Mouse (Mus musculus) cerebellum, adult 2 months (tissue): ENCODE measurements around the gene Olfr556.

Source experiments
- CTCF ChIP-seq: fragments of 200-500 bp; IDR thresholded peaks from 2 replicates; pipeline ENCODE4 v1.5.1; 2011; ENCODE audit warnings: low read depth, mild to moderate bottlenecking, control low read depth, low read length, moderate library complexity, borderline replicate concordance; ENCODE audit not compliant: insufficient read depth
- POLR2A ChIP-seq: fragments of 200-500 bp; IDR thresholded peaks from 2 replicates; pipeline ENCODE4 v1.6.1; 2011; ENCODE audit warnings: low read length, control low read depth, borderline replicate concordance; ENCODE audit not compliant: insufficient read depth

DNA sequence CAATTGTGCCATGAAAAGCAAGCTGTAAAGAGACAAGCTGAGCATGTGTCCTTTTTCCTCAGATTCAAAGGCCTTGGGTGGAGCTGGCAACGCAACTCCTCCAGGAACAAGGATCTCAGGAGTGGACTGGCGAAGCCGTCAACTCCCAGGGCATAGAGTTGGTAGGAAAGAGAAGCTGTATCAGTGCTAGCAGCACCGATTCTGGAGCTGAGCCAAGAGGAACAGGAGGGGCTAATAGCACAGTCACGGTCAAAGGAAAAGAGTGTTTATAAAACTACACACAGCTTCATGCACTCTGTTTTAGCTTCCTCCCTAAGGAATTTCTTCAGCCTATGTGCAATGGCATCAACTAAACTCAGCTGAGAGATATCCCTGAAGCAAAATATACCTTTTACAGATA is 45.1 kb upstream of the Olfr556 start:
- TF ChIP-seq POLR2A (no peak), CTCF (no peak)
